Mouse (Mus musculus): ENCODE measurements around the gene Tmem258. TPM values are rescaled to one million over a fixed set of nuclear protein-coding genes. Genes with fewer than 3 reads are reported as not detected.
"Not testable (repeated sequence)": the region's sequence is repeated elsewhere in the genome, so short reads cannot be mapped to it uniquely, and the experiment has no call there.

The Tmem258 gene
- polyA plus RNA-seq, 1 experiment from 2014 or later = 344 TPM

DNA sequence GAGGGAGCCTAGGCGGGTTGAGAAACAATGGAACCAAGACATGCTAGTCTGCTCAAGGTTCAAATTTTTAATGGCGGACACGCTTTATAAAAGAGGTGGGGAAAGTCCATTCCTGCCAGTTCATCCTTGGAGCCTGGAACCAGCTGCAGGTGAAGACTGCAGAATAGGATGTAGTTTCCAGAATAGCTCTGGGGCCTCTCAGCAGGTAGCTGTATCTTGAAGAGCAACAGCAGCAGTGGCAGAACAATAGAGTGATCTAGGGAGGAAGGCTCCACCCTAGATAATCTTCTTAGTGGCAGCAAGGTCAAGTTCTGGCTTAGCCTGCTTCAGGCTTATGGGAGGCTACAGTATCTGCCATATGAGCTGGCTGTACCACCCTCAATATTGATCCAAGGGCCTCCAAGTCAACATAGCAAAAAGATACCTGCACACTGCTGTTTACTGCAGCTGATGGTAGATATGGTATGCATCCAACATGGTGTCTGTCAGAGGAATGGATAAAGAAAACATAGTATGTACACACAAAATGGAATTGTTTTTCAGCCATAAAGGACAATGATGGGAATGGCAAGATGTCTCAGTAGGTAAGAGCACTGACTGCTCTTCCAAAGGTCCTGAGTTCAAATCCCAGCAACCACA lies 34.0 kb upstream of the Tmem258 start:
- not testable (repeated sequence) for H3K36me3 ChIP-seq (replicated peaks; ENCODE audit: control insufficient read depth, insufficient read depth, low read depth, low read length); H3K4me1 ChIP-seq (ENCODE audit: control insufficient read depth, insufficient read depth, low read length); H3K27ac ChIP-seq (replicated peaks; ENCODE audit: low read depth, low read length); ATAC-seq (replicated peaks; ENCODE audit: insufficient number of reproducible peaks, low FRiP score, low TSS enrichment, low read depth); DNase-seq (ENCODE audit: low spot score); H3K27me3 ChIP-seq (ENCODE audit: control insufficient read depth, insufficient read depth, low read length); H3K4me2 ChIP-seq (ENCODE audit: low read depth, low read length); H3K9ac ChIP-seq (replicated peaks; ENCODE audit: low read length); H3K9me3 ChIP-seq (replicated peaks; ENCODE audit: control insufficient read depth, low read length); H3K4me3 ChIP-seq (ENCODE audit: low read depth, low read length)
- WGBS = 84% methylated on average over 3 of the region's 3 CpGs

GRCm38 (mm10) chr19:10170466-10170865 lies 33.3 kb upstream of the Tmem258 start:
- no peak overlapping the region for H3K4me3 ChIP-seq (ENCODE audit: low read depth, low read length)
- no peak overlapping the region for H3K27ac ChIP-seq (replicated peaks; ENCODE audit: low read depth, low read length)
- WGBS = 40% methylated on average over 1 of the region's 1 CpGs
- H3K9ac ChIP-seq (replicated peaks; ENCODE audit: low read length) = no peak overlapping the region
- no peaks in the 10 kb centered on the region for H3K4me1 ChIP-seq (ENCODE audit: control insufficient read depth, insufficient read depth, low read length)
- no peaks in the 10 kb centered on the region for H3K36me3 ChIP-seq (replicated peaks; ENCODE audit: control insufficient read depth, insufficient read depth, low read depth, low read length)
- no peaks in the 10 kb centered on the region for H3K27me3 ChIP-seq (ENCODE audit: control insufficient read depth, insufficient read depth, low read length)
- ATAC-seq (replicated peaks; ENCODE audit: insufficient number of reproducible peaks, low FRiP score, low TSS enrichment, low read depth) (no peak), DNase-seq (ENCODE audit: low spot score) (no peak)
- H3K9me3 ChIP-seq (replicated peaks; ENCODE audit: control insufficient read depth, low read length) = no peaks in the 10 kb centered on the region
- H3K4me2 ChIP-seq (ENCODE audit: low read depth, low read length) = no peak overlapping the region

DNA sequence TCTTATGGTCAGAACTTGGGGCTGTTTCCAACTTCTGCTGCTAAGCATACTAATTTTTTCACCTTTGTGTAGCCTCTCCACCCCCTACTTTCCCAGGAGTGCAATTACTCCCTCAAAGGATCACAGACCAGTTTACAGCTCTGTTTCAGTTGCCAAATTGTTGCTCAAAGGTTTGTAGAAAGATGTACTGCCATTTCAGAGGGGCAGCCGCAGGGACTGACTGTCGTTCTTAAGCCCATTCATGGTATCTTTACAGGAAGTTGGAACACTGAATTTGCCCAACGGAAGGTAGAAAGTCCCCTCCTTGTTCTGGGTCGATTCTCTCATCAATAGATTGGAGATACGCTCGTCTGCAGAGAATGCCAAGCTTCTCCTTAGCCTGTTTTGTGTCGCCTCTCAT lies 32.5 kb upstream of the Tmem258 start:
- WGBS = 79% methylated on average over 7 of the region's 7 CpGs
- Histone ChIP-seq H3K9me3 (replicated peaks; ENCODE audit: control insufficient read depth, low read length) (no peaks in the 10 kb centered on the region), H3K4me3 (ENCODE audit: low read depth, low read length) (no peak overlapping the region), H3K9ac (replicated peaks; ENCODE audit: low read length) (no peak overlapping the region), H3K4me1 (ENCODE audit: control insufficient read depth, insufficient read depth, low read length) (no peaks in the 10 kb centered on the region), H3K27me3 (ENCODE audit: control insufficient read depth, insufficient read depth, low read length) (no peaks in the 10 kb centered on the region), H3K36me3 (replicated peaks; ENCODE audit: control insufficient read depth, insufficient read depth, low read depth, low read length) (no peaks in the 10 kb centered on the region), H3K4me2 (ENCODE audit: low read depth, low read length) (no peak overlapping the region), H3K27ac (replicated peaks; ENCODE audit: low read depth, low read length) (no peak overlapping the region)
- ATAC-seq (replicated peaks; ENCODE audit: insufficient number of reproducible peaks, low FRiP score, low TSS enrichment, low read depth) = no peak
- no peak for DNase-seq (ENCODE audit: low spot score)

DNA sequence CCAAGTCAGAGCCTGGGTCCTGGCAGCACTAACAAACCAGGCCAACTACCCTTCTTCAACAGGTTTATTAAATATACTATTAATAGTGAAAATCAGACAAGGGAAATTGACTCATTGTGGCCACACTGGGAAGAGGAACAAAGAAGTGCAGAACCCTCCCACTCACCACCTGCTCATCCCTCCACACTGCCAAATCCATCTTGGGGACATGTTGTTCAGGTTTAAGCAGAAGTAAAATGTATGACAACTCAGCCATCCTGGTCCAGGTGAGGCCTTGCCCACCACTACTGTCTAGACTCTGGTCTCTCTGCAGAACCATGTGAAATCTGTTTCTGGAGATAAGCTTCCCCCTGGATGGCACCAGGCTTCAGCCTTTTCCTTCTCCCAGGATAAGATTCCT lies 32.0 kb upstream of the Tmem258 start:
- no peak overlapping the region for H3K4me3 ChIP-seq (ENCODE audit: low read depth, low read length)
- no peak overlapping the region for H3K4me2 ChIP-seq (ENCODE audit: low read depth, low read length)
- DNase-seq (ENCODE audit: low spot score) = no peak
- H3K27ac ChIP-seq (replicated peaks; ENCODE audit: low read depth, low read length) = no peak overlapping the region
- no peaks in the 10 kb centered on the region for H3K27me3 ChIP-seq (ENCODE audit: control insufficient read depth, insufficient read depth, low read length)
- no peak for ATAC-seq (replicated peaks; ENCODE audit: insufficient number of reproducible peaks, low FRiP score, low TSS enrichment, low read depth)
- H3K9me3 ChIP-seq (replicated peaks; ENCODE audit: control insufficient read depth, low read length) = no peaks in the 10 kb centered on the region
- H3K36me3 ChIP-seq (replicated peaks; ENCODE audit: control insufficient read depth, insufficient read depth, low read depth, low read length) = no peaks in the 10 kb centered on the region
- no peaks in the 10 kb centered on the region for H3K4me1 ChIP-seq (ENCODE audit: control insufficient read depth, insufficient read depth, low read length)
- no peak overlapping the region for H3K9ac ChIP-seq (replicated peaks; ENCODE audit: low read length)

DNA sequence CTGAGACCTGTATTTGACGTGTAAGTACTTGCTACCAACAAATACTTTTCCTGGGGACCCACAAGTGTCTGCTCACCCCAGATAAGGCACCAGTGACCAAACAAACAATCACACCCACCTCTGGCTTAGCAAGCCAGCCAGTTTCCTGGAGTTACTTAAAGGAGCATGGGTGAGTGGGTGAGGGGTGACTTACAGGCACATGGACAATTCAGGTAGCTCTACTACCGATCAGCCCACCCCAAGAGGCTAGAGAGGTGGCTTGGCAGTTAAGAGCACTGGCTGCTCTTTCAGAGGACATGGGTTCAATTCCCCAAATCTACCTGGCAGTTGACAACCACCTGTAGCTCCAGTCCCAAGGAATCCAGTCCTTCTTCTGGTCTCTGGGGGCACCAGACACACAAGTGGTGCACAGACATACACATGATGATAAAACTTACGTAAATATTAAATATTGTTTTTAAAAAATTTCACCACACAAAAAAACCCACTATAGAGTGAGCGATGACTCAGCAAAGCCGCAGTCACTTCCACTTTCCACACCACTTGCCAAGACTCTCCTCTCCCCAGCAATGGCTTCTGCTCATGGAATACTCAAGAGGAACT lies 30.6 kb upstream of the Tmem258 start:
- ATAC-seq (replicated peaks; ENCODE audit: insufficient number of reproducible peaks, low FRiP score, low TSS enrichment, low read depth) = no peak
- Histone ChIP-seq H3K27me3 (ENCODE audit: control insufficient read depth, insufficient read depth, low read length) (no peaks in the 10 kb centered on the region), H3K4me3 (ENCODE audit: low read depth, low read length) (no peak overlapping the region), H3K36me3 (replicated peaks; ENCODE audit: control insufficient read depth, insufficient read depth, low read depth, low read length) (no peaks in the 10 kb centered on the region), H3K27ac (replicated peaks; ENCODE audit: low read depth, low read length) (no peak overlapping the region), H3K4me2 (ENCODE audit: low read depth, low read length) (no peak overlapping the region), H3K9me3 (replicated peaks; ENCODE audit: control insufficient read depth, low read length) (no peaks in the 10 kb centered on the region), H3K9ac (replicated peaks; ENCODE audit: low read length) (no peak overlapping the region), H3K4me1 (ENCODE audit: control insufficient read depth, insufficient read depth, low read length) (no peaks in the 10 kb centered on the region)
- 85% methylated on average over 5 of the region's 5 CpGs for WGBS
- DNase-seq (ENCODE audit: low spot score) = no peak

DNA sequence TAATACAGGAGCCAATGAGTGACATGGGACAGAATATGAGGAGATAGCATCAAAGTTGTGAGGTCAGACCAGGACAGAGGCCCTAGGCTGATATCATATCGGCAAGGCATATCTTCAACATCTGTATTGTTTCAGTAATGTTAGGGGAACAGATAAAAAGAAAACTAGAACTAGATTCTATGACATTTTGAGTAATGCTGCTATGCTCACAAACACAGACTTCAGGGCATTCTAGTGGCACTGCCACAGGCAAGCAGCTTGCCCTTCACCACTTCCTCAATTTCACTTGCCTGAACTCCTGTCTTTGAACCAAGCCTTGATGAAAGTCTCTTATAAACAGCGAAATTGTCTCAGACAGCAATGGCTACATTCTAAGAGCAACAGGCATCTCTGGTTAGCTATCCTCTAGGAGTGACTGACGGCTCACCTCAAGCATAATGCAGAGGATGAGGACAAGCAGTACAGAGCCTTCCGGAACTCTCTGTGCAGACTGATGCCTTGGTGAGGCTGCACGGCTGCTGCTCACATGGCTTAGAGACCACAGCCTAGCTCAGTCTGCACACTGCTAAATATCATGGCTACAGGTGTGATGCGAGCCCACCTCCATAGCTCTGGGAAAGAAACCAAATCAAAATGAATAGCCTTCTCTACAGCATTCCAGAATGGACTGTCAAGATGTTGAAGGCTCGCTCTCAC lies 29.8 kb upstream of the Tmem258 start:
- Histone ChIP-seq H3K9ac (replicated peaks; ENCODE audit: low read length) (no peak overlapping the region), H3K4me2 (ENCODE audit: low read depth, low read length) (no peak overlapping the region), H3K27me3 (ENCODE audit: control insufficient read depth, insufficient read depth, low read length) (no peaks in the 10 kb centered on the region), H3K36me3 (replicated peaks; ENCODE audit: control insufficient read depth, insufficient read depth, low read depth, low read length) (no peaks in the 10 kb centered on the region), H3K4me1 (ENCODE audit: control insufficient read depth, insufficient read depth, low read length) (no peaks in the 10 kb centered on the region), H3K4me3 (ENCODE audit: low read depth, low read length) (no peak overlapping the region), H3K27ac (replicated peaks; ENCODE audit: low read depth, low read length) (no peak overlapping the region), H3K9me3 (replicated peaks; ENCODE audit: control insufficient read depth, low read length) (no peaks in the 10 kb centered on the region)
- 91% methylated on average over 7 of the region's 7 CpGs for WGBS
- ATAC-seq (replicated peaks; ENCODE audit: insufficient number of reproducible peaks, low FRiP score, low TSS enrichment, low read depth) (no peak), DNase-seq (ENCODE audit: low spot score) (no peak)

DNA sequence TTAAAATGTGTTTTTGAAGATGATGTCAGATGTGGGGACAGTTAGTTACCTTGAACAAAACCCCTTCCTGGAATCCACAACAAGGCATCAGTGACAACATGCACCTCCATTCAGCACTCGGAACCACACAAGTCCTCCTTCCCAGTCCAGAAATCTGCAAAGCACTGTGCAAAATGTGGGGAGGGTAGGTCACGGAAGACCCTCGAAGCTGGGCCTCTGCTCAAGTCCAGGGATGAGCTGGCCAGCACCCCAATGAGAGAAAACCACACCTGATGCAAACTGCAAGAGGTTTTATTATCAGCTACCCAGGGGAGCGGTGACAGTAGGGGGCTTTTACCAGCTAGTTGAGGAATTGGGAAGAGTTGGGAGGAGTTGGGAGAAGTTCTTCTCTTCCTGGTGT lies 28.9 kb upstream of the Tmem258 start:
- Histone ChIP-seq H3K27ac (replicated peaks; ENCODE audit: low read depth, low read length) (no peak overlapping the region), H3K4me3 (ENCODE audit: low read depth, low read length) (no peak overlapping the region), H3K36me3 (replicated peaks; ENCODE audit: control insufficient read depth, insufficient read depth, low read depth, low read length) (no peaks in the 10 kb centered on the region), H3K27me3 (ENCODE audit: control insufficient read depth, insufficient read depth, low read length) (no peaks in the 10 kb centered on the region), H3K9me3 (replicated peaks; ENCODE audit: control insufficient read depth, low read length) (no peaks in the 10 kb centered on the region), H3K4me2 (ENCODE audit: low read depth, low read length) (no peak overlapping the region), H3K4me1 (ENCODE audit: control insufficient read depth, insufficient read depth, low read length) (no peaks in the 10 kb centered on the region), H3K9ac (replicated peaks; ENCODE audit: low read length) (no peak overlapping the region)
- DNase-seq (ENCODE audit: low spot score) = no peak
- WGBS = 81% methylated on average over 4 of the region's 4 CpGs
- no peak for ATAC-seq (replicated peaks; ENCODE audit: insufficient number of reproducible peaks, low FRiP score, low TSS enrichment, low read depth)

DNA sequence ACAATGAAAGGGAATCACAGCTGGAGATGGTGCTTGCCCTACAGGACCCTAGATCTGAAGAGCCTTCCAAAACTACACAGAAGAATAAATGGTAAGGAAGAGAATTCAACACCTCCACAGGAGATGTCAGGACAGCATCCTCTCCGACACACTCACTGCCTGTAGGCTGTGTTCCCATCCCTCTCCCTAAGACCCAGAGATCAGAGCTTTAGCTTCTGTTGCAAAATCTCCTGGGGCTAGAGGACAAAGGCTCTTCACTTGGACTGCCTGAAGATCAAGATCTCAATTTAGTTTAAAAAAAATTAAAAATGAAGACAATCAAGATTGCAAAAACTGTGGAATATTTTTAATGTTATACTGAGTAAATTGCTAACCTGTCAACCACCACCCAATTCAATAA lies 27.3 kb upstream of the Tmem258 start:
- H3K4me3 ChIP-seq (ENCODE audit: low read depth, low read length) = no peak overlapping the region
- no peak for DNase-seq (ENCODE audit: low spot score)
- H3K4me2 ChIP-seq (ENCODE audit: low read depth, low read length) = no peak overlapping the region
- no peak overlapping the region for H3K27ac ChIP-seq (replicated peaks; ENCODE audit: low read depth, low read length)
- 67% methylated on average over 1 of the region's 1 CpGs for WGBS
- H3K9ac ChIP-seq (replicated peaks; ENCODE audit: low read length) = no peak overlapping the region
- H3K4me1 ChIP-seq (ENCODE audit: control insufficient read depth, insufficient read depth, low read length) = no peaks in the 10 kb centered on the region
- no peak for ATAC-seq (replicated peaks; ENCODE audit: insufficient number of reproducible peaks, low FRiP score, low TSS enrichment, low read depth)
- no peaks in the 10 kb centered on the region for H3K9me3 ChIP-seq (replicated peaks; ENCODE audit: control insufficient read depth, low read length)
- no peaks in the 10 kb centered on the region for H3K27me3 ChIP-seq (ENCODE audit: control insufficient read depth, insufficient read depth, low read length)
- H3K36me3 ChIP-seq (replicated peaks; ENCODE audit: control insufficient read depth, insufficient read depth, low read depth, low read length) = no peaks in the 10 kb centered on the region
